Mouse (Mus musculus) B cell, adult 67 days (primary cell): Measurements from ENCODE around the gene Ppif. TPM values are rescaled to one million over a fixed set of nuclear protein-coding genes. Genes with fewer than 3 reads are reported as not detected.

Source experiments
- total RNA-seq, 2 experiments: library from RNA; stranded (reverse); gene quantifications; 4 replicates each; pipeline ENCODE4 v1.2.4; 2023

The Ppif gene
- 10 to 100 TPM; 26.7 to 28.9 TPM for total RNA-seq

GRCm38 (mm10) chr14:25693888-25694568, at the start of gene Ppif:
Ppif (plus strand) TSS chr14:25694154.

Other genes starting within 250 kb of the Ppif start
- gene Zmiz1, start 235.0 kb upstream of the Ppif start, total RNA-seq: 100 to 1,000 TPM; 100 to 113 TPM
- gene Zcchc24, start 74.9 kb downstream of the Ppif start, total RNA-seq: 10 to 100 TPM; 23.4 to 25.5 TPM
- 10 to 100 TPM; 85.7 to 92.5 TPM for gene Anxa11, start 148.0 kb downstream of the Ppif start, total RNA-seq
- not detected for gene Plac9a, start 208.9 kb downstream of the Ppif start, total RNA-seq
- gene Tmem254a, start 233.5 kb downstream of the Ppif start, total RNA-seq: 1 to 10 TPM; 7.0 to 9.6 TPM
- gene Cphx1, start 244.2 kb downstream of the Ppif start, total RNA-seq: not detected